Mouse (Mus musculus): ENCODE data around the gene Rora.

The Rora gene

GRCm38 (mm10) chr9:69109618-69110300, 456.2 kb downstream of the Rora start:
- DNase-seq = no peak

- no peak for DNase-seq
These were observed 456.7 kb downstream of the Rora start for GRCm38 (mm10) chr9:69110301-69110674.

- DNase-seq = peak in 1 of 2 experiments; percentile 33
These were observed 457.1 kb downstream of the Rora start for GRCm38 (mm10) chr9:69110706-69111105.

GRCm38 (mm10) chr9:69111539-69111938, 458.0 kb downstream of the Rora start:
- no peak for DNase-seq

DNA sequence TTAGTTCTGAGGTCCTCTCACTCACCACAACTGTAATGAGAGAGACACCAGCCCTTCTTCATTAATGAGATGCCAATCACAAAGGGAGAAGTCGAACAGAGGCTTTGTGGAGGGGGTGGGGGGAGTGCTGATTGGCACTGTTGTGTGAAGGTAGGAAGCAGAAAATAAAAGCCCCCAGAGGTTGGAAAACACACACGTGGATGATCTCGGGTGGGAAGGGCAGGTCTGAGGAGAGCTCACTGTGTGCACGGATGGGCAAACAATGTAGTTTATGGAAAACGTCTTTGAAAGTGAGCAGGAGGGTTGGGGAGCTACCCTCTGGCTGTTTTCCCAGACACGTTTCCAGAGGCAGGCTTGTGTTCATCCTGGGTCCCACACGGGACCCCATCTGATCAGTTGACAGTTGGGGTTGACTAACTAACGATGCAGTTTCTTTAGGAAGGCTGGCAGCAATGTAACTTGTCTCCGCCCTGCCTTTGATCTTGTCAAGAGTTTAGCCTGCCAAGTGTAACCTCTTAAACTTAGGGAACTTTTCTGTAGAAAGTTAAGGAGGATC, 460.9 kb downstream of the Rora start:
- no peak for DNase-seq

DNA sequence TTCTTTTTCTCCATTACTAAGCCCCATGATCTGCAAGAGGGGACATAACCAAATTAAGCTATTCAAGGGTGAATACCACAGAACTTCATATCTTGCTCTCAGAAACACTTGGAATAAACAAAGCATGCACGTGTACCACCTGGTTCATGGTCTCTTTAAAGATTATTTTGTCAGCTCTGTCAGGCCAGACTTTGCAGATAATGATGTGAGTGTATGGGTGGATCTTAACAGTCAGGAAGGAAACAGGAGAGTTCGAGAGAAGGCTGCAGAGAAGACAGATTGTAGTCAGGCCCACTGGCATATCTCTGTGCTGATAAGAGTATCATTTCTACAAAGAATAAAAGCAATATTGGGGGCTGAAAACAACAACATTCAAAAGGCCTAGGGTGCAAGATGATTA, 463.2 kb downstream of the Rora start:
- DNase-seq = no peak

DNA sequence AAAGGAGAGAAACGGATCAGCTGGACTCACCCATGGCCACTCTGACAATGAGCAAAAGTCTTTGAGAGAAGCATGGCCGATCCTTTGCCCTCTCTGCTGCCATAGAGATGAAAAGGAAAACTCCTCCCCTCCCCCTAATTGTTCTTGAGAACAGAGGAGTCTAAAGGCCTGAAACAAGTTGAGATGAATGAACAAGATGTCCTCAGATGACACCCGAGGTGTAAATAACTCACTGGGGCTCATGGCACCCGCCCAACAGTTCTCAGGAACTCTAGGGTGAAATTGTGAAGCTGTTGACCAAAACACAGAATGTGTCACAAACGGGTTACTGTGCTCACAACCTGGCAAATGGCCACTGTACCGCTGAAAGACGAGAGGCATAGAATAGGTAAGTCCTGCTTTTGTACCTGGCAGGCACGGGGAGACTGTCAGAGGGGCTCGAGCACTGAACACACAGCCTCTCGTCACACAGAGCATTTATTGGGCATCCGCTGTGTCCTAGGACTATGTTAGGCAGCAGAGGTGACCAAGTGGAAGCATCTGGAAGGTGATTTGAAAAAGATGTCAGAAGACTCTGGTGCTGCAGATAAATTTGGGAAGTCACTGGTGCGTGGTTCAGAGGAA, 467.6 kb downstream of the Rora start:
- DNase-seq = no peak

DNA sequence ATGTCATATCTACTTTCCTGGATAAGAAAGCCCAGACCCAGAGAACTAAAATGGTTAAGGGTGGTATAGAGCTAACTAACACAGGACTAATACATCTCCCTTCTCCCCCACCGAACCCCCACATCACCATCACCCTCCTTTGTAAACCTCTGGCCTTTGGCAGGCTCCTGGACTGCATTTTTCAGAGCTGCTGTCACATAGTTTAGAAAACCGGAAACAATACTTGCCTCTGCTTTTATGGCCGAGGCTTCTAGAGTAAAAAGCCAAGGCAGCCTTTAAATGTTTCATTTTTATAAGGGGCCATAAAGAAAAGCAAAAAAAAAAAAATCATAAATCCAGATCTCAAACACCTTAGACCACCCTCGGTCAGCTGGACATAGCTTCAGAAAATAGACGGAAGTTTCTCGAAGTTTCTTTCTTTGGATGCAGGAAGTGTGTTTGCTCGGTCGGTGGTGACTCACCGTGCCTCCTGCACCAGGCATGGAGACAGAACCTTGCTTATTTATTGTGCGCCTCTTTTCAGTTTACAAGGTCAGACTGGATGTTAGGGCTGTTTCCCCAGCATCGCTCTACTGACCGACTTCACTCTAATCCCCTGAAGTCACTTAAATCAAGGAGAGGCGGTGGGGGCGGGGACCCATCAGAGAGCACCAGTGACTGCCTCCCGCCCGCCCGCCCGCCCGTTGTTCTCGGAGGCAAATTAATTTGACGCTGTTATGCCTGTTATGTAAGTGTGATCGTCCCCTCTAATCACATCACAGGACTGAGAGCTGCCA, 471.6 kb downstream of the Rora start:
- peak; percentile 29 to 44 for DNase-seq

DNA sequence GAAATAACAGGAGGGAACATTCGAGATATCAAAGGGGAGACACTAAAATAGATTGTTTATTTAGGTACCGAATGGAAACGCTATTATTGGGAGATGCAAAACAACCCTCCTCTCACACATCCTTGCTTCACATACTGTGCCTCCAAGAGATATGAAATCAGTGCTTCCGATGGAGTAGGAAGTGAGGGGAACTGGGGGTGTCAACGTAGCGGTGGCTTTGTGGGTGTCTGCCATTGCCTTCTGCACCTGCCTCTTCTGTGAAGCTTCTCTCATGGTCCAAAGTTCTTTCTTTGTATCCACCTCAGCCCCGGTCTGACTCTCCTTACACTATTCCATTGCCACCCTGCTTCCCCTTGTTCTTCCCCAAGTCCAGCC, 472.2 kb downstream of the Rora start:
- peak in 1 of 2 experiments; percentile 16 for DNase-seq

- DNase-seq = no peak
These were observed 473.0 kb downstream of the Rora start for GRCm38 (mm10) chr9:69126595-69126994.

DNA sequence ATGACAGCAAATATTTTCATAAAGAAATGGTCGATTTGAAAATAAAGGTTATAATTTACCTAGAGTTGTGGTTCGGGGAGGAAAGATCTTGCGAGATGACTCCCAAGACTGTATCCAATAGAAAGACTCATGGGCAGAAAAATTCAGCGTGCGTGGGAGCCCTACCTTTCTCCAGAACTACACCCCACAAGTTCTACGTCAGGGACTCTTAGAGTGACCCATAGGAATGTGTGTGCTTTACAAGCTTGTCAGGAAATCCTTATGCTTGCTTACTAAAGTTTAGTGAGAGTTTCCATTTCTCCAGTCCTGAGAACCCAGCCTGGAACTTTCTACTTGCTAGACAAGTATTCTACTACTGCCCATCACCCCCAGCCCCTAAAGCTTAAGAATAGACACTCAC, 474.7 kb downstream of the Rora start:
- no peak for DNase-seq

DNA sequence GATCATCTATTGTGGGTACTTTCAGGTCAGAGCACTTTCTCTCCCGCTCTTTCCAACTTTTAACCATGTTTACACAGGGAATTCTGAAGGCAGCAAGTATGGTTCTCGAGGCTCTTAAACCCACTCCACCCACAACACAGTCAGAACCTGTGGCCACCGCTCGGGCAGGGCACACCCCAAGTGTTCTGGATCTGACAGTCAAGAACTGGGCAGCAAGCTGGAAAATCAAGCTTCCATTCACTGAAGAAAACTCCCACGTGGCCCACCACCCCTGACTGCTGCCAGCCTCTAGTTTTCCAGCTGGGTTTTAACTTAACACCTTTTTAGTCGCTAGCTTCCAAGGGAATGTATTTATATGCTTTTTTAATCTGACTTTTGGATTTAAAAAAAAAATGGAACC, 479.4 kb downstream of the Rora start:
- no peak for DNase-seq

- DNase-seq = no peak
These were observed 480.1 kb downstream of the Rora start for GRCm38 (mm10) chr9:69133696-69134095.

GRCm38 (mm10) chr9:69134604-69135003, 481.0 kb downstream of the Rora start:
- no peak for DNase-seq

- no peak for DNase-seq
These were observed 483.2 kb downstream of the Rora start for GRCm38 (mm10) chr9:69136821-69137220.

DNA sequence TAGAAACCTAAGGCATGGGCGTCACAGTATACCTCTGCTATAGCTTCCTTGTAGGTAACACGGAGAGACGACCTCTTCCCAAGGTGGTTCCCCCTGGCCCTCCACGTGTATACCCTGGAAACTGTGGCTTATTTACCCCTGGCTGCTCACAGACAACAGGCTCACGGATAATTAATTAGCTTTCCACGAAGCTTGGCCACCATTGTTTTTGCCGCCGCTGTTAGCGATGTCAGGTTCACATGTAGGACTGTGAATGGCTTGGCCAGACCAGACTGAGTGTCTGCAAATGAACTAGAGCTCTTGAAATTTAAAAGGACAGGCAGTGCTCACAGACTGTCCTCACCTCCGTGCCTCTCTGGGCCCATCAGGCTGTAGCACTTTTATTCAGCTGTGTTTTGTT, 483.8 kb downstream of the Rora start:
- no peak for DNase-seq

DNA sequence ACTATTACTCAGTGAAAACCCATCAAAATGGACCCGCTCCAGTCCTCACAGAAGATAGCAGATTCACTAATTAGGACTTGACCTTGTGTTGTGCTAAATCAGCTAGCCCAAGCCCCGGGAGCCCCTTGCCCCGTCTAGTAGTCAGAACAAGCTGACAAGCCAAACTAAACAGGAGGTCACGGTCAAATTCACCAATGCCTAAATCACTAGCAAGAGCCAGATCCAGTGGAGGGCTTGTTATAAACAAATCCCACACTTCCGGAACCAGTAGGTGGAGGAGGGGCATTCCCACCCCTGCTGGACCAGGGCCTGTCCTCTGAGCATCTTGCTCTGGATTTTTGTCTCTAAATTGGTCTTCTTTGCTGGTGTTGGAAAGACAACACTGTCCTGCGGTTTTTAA, 486.6 kb downstream of the Rora start:
- no peak for DNase-seq

GRCm38 (mm10) chr9:69141859-69142258, 488.3 kb downstream of the Rora start:
- DNase-seq = no peak

GRCm38 (mm10) chr9:69146937-69147336, 493.4 kb downstream of the Rora start:
- DNase-seq = no peak

GRCm38 (mm10) chr9:69150224-69150623, 496.6 kb downstream of the Rora start:
- no peak for DNase-seq

GRCm38 (mm10) chr9:69154684-69155083, 501.1 kb downstream of the Rora start:
- no peak for DNase-seq

DNA sequence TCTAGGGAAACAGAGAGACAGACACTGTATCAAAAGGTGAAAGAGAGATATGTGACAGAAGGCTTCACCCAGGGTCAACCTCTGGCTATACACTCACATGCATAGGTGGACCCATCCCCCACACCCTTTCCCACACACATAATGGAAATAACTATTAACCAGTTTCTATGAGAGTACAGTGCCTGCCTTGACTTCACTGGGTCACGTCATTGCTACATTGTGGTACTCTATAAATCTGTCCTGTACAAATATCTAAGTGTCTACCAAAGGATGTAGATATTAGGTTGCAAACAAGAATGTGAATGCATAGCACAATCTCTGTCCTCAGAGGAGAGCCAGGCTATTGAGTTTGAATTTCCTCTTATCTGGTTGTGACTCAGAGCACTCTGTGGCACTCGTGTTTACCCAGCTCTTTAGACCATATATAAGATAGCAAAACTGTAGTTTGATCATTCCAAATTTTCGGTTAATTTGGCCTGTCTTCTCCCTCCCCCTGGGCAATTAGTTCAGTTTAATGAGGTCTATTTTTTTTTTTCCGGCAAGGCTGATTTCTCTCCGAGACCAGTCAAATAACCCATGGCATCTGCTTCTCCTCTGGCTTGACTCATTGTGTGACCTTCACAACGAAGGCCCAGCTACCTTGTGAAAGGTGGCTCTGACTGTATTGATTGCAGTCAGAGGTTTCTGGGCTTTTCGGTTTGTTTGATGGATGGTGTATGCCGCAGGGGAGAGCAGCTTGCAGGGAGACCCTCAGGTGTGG, 502.4 kb downstream of the Rora start:
- DNase-seq = no peak

DNA sequence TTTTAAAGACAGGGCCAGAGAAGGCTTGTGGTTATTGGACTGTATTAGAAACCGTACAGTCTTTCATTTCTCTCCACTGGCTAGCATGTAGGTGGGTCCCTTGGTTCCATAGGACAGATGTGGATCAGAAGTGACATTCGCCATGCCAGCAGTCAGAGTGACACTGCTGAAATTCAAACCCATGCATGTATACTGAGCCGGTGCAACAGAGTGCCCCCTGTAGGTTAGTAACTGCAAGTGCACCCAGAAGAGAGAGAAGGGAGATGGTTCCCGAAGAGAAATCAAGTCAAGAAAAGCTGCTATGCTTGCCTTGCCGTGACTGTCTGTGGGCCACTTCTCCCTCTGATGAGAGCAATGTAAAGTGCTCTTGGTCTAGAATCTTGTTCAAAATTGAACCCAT, 507.2 kb downstream of the Rora start:
- no peak for DNase-seq

All from thymus, postnatal 36 days (tissue).